Mouse (Mus musculus): Measurements from ENCODE around the gene Mrnip. TPM values are rescaled to one million over a fixed set of nuclear protein-coding genes. Genes with fewer than 3 reads are reported as not detected.

The Mrnip gene
- polyA plus RNA-seq (2017; shearing (Covaris generic)): 10 to 100 TPM in 1 of 2 experiments, 1 to 10 TPM in 1; 7.9 to 11.7 TPM

DNA sequence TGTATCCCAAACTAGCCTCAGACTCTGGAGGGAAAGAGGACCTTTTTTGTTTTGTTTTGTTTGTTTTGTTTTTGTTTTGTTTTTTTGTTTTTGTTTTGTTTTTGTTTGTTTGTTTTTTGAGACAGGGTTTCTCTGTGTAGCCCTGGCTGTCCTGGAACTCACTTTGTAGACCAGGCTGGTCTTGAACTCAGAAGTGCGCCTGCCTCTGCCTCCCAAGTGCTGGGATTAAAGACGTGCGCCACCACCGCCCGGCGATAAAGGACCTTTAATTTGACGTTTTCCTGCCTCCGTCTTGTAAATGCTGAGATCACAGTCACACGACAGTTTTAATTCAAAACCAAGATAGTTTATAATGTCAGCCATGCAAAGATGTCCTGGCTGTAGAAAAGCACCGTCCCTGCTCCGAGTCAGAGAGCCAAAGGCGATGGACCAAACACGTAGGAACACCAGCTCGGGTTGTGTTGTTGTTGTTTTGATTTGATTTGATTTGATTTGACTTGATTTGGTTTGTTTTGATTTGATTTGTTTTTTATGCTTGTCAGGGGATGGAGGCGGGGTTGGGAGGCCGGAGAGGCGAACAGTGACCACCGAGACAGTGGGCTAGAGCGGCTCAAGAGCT lies at the start of gene Mrnip:
Gene Mrnip, plus strand, starts transcription at position 334 of the 619 bp plus-strand sequence.
- peak; percentile 53 for ATAC-seq

DNA sequence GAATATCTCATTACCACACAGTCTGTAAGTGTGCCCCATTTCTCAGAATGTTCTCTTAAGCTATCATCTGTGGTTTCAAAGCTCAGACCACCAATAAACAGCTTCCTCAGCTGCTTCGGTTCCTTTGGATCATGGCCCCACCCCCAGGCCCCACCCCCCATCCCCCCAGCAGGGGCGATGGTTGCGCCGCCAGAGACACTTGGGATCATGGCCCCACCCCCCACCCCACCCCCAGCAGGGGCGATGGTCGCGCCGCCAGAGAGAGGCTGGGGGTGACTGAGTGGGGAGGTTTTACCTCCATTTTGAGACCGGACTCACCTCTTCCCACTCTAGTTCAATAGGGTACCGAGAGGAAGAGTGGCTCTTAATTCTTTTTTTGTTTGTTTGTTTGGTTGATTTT lies 46.5 kb upstream of the Mrnip start:
- ATAC-seq: no peak

DNA sequence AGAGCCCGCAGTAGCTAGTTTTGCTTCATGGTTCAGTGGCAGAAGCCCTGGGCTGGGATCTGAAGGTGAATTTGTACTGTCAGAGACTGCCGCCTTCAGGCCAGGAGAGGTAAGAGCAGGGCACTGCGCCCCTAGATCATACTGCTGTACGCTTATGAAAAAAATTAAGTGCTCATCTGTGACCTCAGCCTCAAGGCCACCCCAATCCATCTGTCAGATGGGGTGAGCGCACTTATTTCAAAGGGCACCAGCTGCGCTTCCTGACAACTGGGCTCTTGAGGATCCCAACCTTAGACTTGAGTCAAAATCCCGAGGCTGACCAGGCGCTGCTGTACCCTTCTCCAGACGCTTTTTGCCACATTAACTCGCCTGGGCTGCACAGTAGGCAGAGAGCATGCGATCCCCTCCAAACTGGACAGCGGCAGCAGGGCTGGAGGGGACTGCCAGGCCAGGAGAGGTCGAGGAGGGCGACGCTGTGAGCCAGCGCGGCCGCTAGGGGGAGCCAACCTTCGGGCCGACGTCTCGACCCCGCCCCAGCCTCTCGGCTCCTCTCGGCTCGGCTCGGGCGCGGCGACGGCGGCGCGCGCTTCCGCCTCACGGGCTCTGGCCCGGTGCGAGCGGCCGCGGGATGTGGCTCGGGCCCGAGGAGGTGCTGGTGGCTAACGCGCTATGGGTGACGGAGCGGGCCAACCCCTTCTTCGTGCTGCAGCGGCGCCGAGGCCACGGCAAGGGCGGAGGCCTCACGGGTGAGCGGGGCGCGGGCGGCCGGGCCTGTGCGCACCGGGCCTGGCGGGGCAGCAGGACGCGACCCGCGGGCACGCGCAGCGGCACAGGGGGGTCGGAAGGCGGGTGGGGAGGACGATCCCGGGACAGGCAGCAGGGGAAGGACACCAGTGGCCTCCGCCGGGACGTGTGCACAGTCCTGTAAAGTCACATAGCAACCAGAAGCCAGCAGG lies 43.2 kb upstream of the Mrnip start, which contains the start of gene Tbc1d9b:
Gene Tbc1d9b, plus strand, starts transcription at position 586 of the 956 bp plus-strand sequence.
- peak; percentile 84 for ATAC-seq

DNA sequence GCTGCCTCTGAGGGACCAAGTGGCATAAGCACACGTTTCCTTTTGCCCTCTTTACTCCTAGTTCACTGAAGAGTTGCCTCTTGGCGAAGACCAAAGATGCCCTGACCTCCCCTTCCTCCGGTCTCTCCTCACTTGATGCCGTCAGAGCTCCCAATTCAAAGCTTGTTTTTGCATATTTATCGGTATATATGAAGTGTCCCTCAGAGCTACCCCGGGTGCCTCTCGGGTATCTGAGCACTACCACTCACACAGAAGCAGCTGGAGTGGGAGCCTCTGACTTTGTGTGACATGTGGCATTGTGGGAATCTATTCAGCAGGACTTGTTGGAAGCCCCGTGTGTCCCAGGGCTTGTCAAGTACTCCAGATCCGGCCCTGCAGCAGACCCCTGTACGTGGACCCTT lies 42.4 kb upstream of the Mrnip start:
- no peak for ATAC-seq

DNA sequence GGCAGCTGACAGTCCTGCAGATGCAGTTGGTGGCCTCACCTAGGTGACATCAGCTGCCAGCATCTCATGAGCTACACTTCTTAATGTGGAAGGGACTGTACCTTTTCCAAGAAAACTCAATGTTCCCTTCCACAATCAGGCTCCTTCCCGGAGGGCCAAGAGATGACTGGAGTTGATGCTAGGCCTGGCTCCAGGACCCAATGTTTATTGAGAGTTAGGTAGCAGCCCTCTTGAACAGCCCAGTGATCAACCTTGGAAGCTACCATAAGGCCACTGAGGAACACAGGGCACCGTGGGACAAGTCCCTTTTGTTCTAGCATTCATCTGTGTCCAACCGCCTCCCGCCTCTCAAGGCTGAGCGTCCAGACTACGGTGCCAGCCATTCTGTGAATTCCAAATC lies 42.0 kb upstream of the Mrnip start:
- ATAC-seq: no peak

DNA sequence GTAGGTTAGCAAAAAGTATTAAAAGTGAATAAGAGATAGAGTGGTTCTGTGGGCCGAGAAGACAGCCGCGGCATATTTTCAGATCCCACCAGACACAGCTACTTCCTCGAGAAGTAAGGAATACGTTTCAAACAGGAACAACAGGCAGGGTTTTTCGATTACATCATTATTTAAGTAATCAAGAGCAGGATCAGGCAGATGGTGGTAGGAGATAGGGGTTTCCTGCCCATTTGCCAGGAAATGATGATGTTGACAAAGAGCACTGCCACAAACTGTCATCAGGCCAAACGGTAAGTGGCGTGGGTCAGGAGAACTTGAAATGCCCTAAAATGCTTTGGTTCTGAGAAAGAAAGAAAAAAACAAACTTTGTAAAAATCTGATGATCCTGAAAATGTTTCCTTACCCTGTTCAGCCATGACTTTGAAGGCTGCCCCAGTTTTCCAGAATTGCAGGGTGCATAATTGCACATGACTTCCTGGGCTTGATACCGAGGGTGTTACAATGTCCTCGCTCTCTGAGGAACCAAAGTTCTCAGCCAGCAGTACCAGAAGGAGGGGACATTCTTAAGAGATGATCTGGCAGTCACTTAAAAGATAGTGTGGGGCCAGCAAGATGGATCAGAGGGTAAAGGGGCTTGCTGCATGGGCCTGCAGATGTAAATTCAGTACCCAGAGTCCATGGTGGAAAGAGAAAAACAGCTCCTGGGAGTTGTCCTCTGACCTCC lies 39.9 kb upstream of the Mrnip start:
- ATAC-seq: no peak

DNA sequence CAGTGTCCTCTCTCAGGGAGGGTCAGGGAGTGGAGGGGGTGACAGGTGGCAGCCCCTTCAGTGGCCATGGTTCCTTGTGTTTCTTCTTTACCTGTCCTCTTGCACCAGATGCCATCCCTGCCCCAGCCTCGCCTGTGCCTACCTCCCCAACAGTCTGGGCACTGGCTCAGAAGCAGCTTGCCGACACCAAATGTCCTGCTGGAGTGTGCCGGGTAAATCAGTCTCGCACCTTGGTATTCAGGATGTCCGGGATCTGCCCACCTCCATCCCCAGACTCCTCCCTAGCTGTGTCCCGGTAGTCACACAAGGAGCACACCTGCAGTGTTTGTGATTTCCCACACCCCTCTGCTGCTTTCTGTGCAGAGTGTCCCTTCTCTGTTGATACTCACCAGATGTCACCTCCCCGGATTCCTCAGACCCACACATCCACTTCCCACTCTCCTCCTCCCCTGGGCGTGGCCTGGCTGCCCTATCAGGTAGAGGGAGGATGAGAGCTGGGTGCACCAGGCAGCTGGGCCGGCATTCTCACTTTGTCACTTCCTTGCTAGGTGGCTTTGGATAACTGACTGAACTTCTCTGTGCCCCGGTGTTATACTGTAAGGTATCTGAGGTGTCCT lies 35.9 kb upstream of the Mrnip start:
- ATAC-seq: no peak

DNA sequence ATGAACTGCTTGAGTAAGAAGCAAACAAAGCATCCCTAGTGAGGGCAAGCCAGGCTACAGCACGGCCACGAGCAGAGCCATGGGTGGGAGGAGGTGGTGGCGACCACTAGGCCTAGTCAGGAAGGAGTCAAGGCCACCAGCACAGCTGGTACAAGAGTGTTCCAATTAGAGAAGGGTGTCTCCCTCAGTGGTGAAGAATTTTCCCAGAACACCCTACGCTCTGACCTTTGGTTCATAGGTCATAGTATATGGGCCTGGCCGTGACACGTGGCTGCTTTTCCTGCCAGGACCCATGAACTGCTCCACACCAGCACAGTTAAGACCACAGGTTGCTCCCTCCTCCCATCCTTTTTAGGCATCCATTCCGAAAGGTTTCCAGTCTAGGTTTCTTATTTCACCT lies 34.7 kb upstream of the Mrnip start:
- no peak for ATAC-seq

DNA sequence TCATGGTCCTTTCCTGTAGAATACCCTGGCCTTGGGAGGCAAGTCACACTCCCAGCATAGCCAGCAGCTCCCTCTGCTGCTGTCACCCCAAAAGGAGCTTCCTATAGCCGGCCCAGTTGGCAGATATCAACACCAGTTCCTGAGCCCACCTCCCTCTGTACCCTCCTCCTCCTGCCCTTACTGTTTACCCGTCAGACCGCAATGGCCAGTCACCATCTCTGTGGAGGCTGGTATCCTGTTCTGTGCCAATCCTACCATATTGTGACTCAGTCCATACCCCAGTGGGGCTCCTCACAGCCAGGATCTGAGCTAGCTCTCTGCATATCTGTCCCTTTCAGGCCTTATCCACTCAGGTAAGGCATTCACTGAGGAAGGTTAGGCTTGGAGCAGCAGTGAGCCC lies 28.7 kb upstream of the Mrnip start:
- no peak for ATAC-seq

DNA sequence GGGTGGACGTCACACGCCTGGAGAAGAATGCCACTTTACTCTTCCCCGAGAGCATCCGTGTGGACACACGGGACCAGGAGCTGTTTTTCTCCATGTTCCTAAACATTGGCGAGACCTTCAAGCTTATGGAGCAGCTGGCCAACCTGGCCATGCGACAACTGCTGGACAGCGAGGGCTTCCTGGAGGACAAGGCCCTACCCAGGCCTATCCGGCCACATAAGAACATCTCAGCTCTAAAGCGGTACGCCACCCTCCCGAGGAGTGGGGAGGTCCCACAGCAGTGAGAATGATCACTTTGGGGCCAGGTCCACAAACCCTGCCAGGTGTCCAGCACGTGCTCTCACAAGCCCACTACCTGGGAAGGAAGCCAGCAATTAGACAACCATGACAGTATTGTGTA lies 28.1 kb upstream of the Mrnip start:
- no peak for ATAC-seq

DNA sequence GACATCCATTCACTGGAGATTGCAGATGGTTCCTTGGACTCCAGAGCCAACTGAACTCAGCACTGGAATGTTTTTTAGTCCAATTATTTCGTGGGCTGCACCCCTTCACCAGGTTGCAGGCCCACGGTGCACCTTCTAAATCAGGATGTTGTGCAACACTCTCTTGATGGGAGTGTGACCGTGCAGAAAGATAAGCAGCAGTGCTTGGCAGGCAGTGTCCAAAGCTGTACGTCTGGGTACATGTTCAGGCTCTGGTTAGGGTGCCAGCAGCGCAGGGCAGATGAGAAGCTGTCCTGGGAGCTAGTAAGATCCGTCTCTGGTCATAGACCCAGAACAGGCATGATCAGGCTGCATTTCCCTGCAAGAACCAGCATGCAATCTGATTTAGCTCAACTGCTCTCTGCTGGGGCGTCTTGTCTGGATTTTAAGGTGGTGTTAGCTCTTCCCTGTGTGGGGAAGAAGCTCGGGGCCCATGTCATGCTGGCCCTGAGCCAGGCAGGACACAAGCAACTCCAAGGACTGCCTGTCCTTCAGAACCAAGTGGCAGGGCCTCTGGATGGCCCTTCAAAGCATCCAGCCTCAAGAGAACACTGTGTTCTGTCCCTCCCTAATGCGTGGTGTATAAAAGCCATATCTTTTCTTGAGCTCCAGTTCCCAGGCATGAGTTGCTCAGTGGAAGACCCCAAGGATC lies 26.8 kb upstream of the Mrnip start:
- no peak for ATAC-seq

DNA sequence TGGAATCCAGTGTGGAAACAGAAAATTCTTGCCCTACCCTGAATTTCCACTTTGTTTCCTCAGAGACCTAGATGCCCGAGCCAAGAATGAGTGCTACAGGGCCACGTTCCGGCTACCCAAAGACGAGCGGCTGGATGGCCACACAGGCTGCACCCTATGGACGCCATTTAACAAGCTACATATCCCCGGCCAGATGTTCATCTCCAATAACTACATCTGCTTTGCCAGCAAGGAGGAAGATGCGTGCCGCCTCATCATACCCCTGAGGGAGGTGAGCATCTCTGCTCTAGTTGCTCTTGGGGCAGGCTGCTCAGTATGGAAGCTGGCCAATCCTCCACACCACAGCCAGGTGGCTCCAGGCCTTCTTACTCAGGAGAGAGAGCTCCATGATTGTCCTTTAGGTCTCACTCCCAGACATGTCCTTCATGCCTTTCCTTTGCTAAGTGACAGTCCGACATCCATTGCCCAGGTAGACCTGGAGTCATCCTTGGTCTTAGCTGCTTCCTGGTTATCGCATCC lies 26.2 kb upstream of the Mrnip start:
- ATAC-seq: no peak

DNA sequence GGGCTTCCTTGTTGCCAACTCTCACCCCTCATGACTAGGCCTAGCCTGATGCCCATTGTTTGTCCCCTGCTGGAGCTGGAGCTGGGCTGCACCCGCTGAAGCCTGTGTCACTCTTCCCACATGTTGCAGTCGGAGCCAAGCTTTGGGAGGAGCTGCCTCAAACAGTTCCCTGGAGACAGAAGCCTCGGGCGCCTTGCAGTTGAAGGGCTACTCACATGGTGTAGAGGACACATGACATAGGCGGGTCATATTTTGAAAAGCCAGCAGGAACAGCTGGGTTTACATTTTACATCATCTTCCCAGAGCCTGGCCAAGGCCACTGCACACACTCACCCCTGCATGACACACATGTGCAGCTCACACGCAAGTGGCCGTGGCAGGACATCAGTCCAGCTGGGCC lies 25.0 kb upstream of the Mrnip start:
- ATAC-seq: no peak

DNA sequence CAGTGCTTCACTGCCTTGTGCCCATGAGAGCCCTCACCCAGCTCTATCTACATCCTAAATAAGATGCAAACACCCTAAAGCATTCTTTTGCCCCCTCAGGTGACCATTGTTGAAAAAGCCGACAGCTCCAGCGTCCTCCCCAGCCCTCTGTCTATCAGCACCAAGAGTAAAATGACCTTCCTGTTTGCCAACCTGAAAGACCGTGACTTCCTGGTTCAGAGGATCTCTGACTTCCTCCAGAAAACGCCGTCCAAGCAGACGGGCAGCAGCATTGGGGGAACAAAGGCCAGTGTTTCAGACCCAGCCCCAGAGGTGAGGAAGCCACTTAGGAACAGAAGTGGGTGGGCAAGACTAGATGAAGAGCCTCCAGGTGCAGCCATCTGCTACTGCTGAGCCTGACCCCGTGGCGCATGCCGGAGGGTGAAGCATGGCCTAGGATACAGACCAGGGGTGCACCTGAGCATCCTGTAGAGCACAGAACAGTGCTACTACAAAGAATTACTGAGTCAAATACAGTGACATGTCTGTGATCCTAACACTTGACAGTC lies 24.6 kb upstream of the Mrnip start:
- no peak for ATAC-seq

DNA sequence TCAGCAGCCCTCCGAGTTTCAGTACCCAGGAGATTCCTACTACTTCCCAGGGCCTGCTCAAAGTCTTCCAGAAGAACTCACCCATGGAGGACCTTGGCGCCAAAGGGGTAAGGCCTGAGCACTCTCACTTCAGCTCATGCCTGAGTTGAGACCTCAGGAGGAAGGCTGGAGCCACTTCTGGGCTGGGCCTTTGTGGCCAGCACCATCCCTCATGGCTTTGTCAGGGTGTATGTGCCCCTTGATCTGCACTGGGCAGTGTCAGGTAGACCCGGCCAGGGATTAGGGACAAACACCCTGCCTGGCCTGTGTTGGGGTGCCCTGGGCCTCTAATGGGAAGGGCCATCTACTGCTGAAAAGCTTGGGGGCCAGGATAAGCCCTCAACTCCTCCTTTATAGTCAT lies 22.9 kb upstream of the Mrnip start:
- no peak for ATAC-seq

DNA sequence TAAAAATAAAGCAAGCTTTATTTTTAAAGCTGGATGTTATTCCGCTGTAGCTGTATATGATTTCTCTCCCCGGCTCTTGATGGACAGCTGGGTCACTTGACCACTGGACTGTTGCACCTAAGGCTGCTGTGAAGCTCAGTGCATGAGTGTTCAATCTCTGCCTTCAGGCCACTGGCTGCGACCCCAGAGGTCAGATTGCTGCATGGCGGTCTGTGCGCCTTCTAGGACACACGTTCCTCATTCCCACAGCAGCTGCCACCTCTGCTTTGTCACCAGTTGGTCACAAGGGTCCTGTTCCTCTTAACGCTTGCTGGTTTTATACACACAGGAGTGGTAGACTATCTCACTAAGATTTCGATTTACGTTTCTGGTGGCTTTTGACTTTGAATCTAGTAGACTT lies 20.1 kb upstream of the Mrnip start:
- no peak for ATAC-seq

DNA sequence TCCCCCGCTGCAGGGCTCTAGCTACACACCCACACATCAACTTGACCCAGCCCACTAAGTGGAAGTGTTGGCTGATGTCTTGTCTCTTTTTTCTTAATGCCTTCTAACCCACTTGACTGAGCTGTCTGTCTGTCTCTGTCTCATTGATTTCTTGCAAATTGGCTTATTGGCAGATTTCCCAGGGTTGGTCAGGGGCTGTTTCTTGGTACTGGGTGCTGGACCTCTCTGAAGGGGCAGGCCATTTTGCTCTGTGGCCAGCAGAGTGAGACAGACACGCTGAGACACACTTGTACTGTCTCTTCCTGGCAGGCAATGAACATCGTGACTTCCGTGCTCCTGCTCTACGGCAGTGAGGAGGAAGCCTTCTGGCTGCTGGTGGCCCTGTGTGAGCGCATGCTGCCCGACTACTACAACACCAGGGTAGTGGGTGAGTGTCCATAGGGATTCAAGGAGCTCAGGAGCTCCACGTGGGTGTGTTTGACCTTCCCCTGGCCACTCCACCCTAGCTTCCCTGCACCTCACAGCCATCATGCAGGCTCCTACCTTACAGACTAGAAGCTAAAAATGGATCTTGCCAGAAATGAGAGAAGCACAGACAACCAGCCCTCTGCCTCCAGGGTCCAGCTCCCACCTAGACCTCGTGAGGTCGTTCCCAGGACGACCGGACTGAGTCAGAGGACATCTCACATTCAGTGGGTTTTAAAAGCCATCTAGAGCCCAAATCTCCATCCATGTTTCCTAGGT lies 19.3 kb upstream of the Mrnip start:
- ATAC-seq: no peak

DNA sequence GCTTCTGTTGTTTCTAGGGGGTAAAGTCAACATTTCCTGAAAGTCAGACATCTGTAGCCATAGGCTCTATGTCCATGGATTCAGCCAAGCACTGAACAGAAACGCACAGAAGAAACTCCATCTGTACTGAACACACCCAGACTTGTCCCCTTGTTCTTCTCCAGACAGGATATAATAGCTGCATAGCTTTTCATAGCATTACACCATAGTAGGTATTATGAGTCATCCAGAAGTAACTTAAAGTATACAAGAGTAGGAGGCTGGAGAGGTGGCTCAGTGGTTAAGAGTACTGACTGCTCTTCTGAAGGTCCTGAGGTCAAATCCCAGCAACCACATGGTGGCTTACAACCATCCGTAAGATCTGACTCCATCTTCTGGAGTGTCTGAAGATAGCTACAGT lies 18.5 kb upstream of the Mrnip start:
- ATAC-seq: no peak

DNA sequence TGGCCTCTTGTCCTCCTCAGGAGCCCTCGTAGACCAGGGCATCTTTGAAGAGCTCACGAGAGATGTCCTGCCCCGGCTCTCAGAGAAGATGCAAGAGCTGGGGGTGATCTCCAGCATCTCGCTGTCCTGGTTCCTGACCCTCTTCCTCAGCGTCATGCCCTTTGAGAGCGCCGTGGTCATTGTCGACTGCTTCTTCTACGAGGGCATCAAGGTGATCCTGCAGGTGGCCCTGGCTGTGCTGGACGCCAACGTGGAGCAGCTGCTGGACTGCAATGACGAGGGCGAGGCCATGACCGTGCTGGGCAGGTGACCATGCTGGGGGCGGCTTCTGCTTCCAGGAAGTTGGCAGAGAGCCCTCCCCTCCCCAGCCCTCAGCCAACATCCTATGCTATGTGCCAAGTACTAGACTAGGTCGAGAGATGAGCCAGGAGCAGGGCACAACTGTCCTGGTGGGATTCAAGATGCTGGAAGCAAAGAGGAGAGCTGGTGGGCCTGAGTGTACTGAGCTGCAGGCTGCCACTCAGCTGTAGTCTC lies 17.5 kb upstream of the Mrnip start:
- ATAC-seq: no peak

DNA sequence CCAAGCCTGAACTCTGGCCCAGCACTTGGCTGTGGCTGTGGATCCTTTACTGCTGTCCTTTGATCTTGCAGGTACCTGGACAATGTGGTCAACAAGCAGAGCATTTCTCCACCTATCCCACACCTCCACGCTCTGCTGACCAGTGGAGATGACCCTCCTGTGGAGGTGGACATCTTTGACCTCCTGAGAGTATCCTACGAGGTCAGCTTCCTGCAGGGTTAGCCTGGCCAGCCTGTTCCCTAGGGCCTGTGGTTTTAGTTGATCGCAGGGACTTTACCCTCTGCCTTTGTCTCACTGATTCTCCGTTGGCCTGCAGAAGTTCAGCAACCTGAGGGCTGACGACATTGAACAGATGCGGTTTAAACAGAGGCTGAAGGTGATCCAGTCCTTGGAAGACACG lies 15.9 kb upstream of the Mrnip start:
- no peak for ATAC-seq

DNA sequence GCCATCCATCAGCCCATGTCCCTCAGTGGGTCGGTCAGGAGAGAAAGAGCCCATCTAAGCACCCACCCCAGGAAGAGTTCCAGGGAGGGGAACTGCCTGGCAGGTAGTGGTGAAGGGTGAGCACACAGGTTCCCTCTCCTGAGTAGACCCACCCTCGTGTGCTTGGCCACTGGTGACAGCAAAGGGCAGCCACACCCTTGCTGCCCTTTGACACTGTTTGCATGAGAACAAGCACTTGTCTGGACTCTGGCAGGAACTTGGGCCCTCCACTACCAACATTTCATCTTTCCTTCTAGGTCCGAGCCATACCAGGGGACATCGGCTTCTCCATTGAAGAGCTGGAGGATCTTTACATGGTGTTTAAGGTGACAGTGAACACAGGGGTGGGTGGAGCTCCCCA lies 14.9 kb upstream of the Mrnip start:
- no peak for ATAC-seq
